Mouse (Mus musculus) liver, embryonic 16.5 days (tissue): ENCODE data around the gene Fcer2a. TPM values are rescaled to one million over a fixed set of nuclear protein-coding genes. Genes with fewer than 3 reads are reported as not detected.

Experiments
- ATAC-seq: fragments of 200-750 bp; cut with Nextera tagmentation; 2 replicates; pipeline ENCODE4 v1.8.0; 2017; ENCODE audit warnings: low read depth, mild to moderate bottlenecking, moderate number of reproducible peaks, moderate library complexity
- H3K27ac ChIP-seq: fragments of 300-500 bp; sonication (generic); 2 replicates; pipeline ENCODE4 v1.5.1; 2014; ENCODE audit warnings: mild to moderate bottlenecking, low read length
- H3K27me3 ChIP-seq: fragments of 300-500 bp; sonication (generic); 2 replicates; pipeline ENCODE4 v1.6.1; 2014; ENCODE audit warnings: low read depth, low read length, mixed read lengths; ENCODE audit not compliant: control insufficient read depth, insufficient read depth
- H3K36me3 ChIP-seq: fragments of 300-500 bp; sonication (generic); 2 replicates; pipeline ENCODE4 v1.6.1; 2014; ENCODE audit warnings: mild to moderate bottlenecking; ENCODE audit not compliant: control insufficient read depth, insufficient read depth
- H3K4me1 ChIP-seq: fragments of 300-500 bp; sonication (generic); 2 replicates; pipeline ENCODE4 v1.6.1; 2014; ENCODE audit warnings: low read depth, low read length, mixed read lengths; ENCODE audit not compliant: control insufficient read depth
- H3K4me2 ChIP-seq: fragments of 300-500 bp; sonication (generic); 2 replicates; pipeline ENCODE4 v1.6.1; 2014; ENCODE audit warnings: low read depth, low read length, mixed read lengths
- H3K4me3 ChIP-seq: fragments of 300-500 bp; sonication (generic); 2 replicates; pipeline ENCODE4 v1.5.1; 2014; ENCODE audit warnings: low read depth, mild to moderate bottlenecking, low read length
- H3K9ac ChIP-seq: fragments of 300-500 bp; sonication (generic); 2 replicates; pipeline ENCODE4 v1.6.1; 2014; ENCODE audit warnings: low read depth, low read length
- H3K9me3 ChIP-seq: fragments of 300-500 bp; sonication (generic); replicated peaks from 2 replicates; pipeline ENCODE4 v1.6.1; 2016; ENCODE audit warnings: low read length; ENCODE audit not compliant: control insufficient read depth
- WGBS: fragments of 180-500 bp; shearing (Covaris S2); extraction: QIAGEN DNeasy Blood & Tissue Kit; methylation state at CpG from one replicate; pipeline ENCODE4 v1.1.7; 2014; ENCODE audit not compliant: insufficient replicate concordance; 5-methylcytosine and 5-hydroxymethylcytosine counted together
- polyA plus RNA-seq: library from polyadenylated mRNA; unstranded; fragments of >200 nt; fragmentation: Nextera tagmentation; extraction: Ambion mirVana; gene quantifications from 2 replicates; pipeline ENCODE4 v1.2.1, GENCODE M21; 2015

The Fcer2a gene
- polyA plus RNA-seq, 1 experiment from 2014 or later, result not detected

DNA sequence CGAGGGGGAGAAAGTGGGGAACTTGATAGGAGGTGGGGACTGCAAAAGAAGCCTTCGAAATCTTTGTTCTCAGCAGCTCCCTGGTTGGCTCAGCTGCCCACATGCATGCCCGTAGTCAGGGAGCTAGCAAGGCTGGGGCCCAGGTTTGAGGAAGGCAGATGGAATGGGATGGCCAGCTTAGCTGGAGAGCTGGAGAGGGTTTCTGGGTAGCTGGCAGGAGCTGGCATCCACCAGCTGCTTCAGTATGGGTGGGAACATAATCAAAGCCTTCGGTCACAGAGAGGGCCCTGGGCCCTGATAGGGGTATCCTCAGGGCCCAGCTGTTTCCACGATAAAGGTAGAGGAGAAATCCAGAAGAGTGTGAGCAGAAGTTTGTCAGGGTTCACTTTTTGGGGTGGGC, 11.5 kb downstream of the Fcer2a start:
- Histone ChIP-seq H3K9ac (no peak overlapping the region), H3K4me2 (no peak overlapping the region), H3K36me3 (peaks cover 14% of the 10 kb centered on the region), H3K4me1 (peaks cover 6% of the 10 kb centered on the region), H3K9me3 (no peaks in the 10 kb centered on the region), H3K4me3 (no peak overlapping the region), H3K27ac (no peak overlapping the region), H3K27me3 (no peaks in the 10 kb centered on the region)
- WGBS, result 69% methylated on average over 5 of the region's 5 CpGs
- ATAC-seq, result no peak

DNA sequence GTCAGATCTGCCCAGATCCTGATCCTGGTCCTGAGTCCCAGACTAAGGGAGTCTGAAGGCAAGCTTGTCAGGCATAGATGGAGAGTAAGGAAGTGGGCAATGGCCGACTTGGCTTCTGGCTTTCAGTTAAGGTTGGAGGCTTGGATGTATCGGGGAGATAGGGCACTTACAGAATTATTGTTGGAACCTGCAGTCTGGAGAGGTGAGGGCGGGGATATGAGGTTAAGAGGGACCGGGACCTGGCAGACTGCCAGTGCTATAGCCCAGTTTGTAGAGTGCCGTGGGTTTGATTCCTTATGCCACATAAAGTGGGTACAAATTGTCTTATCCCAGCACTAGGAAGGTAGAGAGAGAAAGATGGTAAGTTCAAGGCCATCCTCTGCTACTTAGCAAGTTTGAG, 14.3 kb downstream of the Fcer2a start:
- Histone ChIP-seq H3K9ac (no peak overlapping the region), H3K27ac (no peak overlapping the region), H3K9me3 (no peaks in the 10 kb centered on the region), H3K27me3 (no peaks in the 10 kb centered on the region), H3K4me2 (no peak overlapping the region), H3K36me3 (peaks cover 14% of the 10 kb centered on the region), H3K4me3 (no peak overlapping the region), H3K4me1 (peaks cover 17% of the 10 kb centered on the region)
- ATAC-seq, result no peak
- WGBS, result 80% methylated on average over 5 of the region's 5 CpGs

- Histone ChIP-seq H3K4me1 (peaks cover 17% of the 10 kb centered on the region), H3K4me3 (no peak overlapping the region), H3K9ac (no peak overlapping the region), H3K27me3 (no peaks in the 10 kb centered on the region), H3K36me3 (peaks cover 14% of the 10 kb centered on the region), H3K4me2 (no peak overlapping the region), H3K27ac (no peak overlapping the region), H3K9me3 (no peaks in the 10 kb centered on the region)
- 88% methylated on average over 23 of the region's 23 CpGs for WGBS
- ATAC-seq, result no peak
Measured at GRCm38 (mm10) chr8:3679236-3679635, 14.7 kb downstream of the Fcer2a start.

- no peak overlapping the region for H3K27ac ChIP-seq
- no peak for ATAC-seq
- H3K36me3 ChIP-seq, result peaks cover 14% of the 10 kb centered on the region
- H3K27me3 ChIP-seq, result no peaks in the 10 kb centered on the region
- peaks cover 17% of the 10 kb centered on the region for H3K4me1 ChIP-seq
- no peak overlapping the region for H3K4me2 ChIP-seq
- WGBS, result 91% methylated on average over 23 of the region's 23 CpGs
- H3K9ac ChIP-seq, result no peak overlapping the region
- no peak overlapping the region for H3K4me3 ChIP-seq
- no peaks in the 10 kb centered on the region for H3K9me3 ChIP-seq
Measured at GRCm38 (mm10) chr8:3678831-3679230, 15.1 kb downstream of the Fcer2a start.

DNA sequence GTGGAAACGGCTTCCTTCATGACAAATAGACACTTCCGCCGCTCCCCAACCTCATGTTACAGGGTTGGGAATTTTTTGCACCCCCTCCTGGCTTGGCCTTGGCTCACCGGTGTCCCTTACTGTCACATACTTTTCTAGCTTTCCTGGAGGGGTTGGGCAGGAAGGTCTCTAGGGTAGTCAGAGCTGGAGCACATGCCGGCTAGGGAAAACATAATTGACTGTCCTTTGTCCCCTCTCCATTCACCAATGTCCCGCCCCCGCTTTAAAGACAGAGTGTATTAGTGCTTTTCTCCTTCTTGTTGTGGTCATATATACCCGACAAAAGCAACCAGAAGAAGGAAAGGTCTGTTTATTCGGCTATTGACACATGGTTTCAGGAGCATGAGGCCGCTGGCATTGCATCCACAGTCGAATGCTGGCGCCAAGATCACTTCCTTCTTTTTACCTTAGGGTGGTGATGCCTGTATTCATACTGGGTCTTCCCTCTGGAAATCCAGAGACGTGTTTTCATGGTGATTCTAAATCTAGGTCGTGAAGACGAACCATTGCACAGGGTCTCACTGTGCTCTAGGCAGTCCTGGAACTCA, 16.9 kb downstream of the Fcer2a start:
- Histone ChIP-seq H3K27ac (peak overlapping the region; percentile 81), H3K4me2 (peak overlapping the region; percentile 82), H3K9me3 (no peaks in the 10 kb centered on the region), H3K9ac (peak overlapping the region; percentile 88), H3K4me1 (peaks cover 21% of the 10 kb centered on the region), H3K27me3 (no peaks in the 10 kb centered on the region), H3K4me3 (peak overlapping the region; percentile 80), H3K36me3 (peaks cover 14% of the 10 kb centered on the region)
- 2% methylated on average over 15 of the region's 15 CpGs for WGBS
- ATAC-seq, result peak; percentile 5

- Histone ChIP-seq H3K4me1 (peaks cover 21% of the 10 kb centered on the region), H3K9me3 (no peaks in the 10 kb centered on the region), H3K27ac (peak within 1 kb of the TSS; percentile 81), H3K9ac (peak within 1 kb of the TSS; percentile 88), H3K4me3 (peak within 1 kb of the TSS; percentile 80), H3K27me3 (no peaks in the 10 kb centered on the region), H3K36me3 (peaks cover 14% of the 10 kb centered on the region), H3K4me2 (peak within 1 kb of the TSS; percentile 82)
- 1% methylated on average over 61 of the region's 61 CpGs for WGBS
- ATAC-seq, result peak; percentile 93
Measured at GRCm38 (mm10) chr8:3676131-3676992, 17.6 kb downstream of the Fcer2a start, which contains the start of gene Trappc5. Trappc5 (plus strand) TSS chr8:3676299.

DNA sequence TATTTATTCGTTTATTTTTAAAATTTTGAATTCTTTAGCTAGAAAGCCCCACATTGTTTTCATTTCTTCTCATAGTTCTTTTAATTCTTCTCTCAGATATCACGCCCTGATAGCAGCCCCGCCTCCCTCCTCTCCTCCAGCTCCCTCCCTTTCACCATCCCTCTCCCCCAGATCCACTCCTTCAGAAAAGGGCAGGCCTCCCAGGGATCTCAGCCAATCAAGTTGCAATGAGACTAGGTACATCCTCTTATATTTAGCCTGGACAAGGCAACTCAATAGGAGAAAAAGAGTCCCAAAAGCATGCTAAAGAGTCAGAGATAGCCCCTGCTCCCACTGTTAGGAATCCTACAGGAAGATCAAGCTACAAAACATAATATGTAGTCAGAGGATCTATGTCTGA, 19.3 kb downstream of the Fcer2a start:
- H3K4me1 ChIP-seq, result peaks cover 21% of the 10 kb centered on the region
- no peak for ATAC-seq
- no peaks in the 10 kb centered on the region for H3K27me3 ChIP-seq
- no peak overlapping the region for H3K27ac ChIP-seq
- H3K4me2 ChIP-seq, result no peak overlapping the region
- H3K4me3 ChIP-seq, result no peak overlapping the region
- no peaks in the 10 kb centered on the region for H3K9me3 ChIP-seq
- peaks cover 11% of the 10 kb centered on the region for H3K36me3 ChIP-seq
- no peak overlapping the region for H3K9ac ChIP-seq
- 47% methylated on average over 3 of the region's 3 CpGs for WGBS

- Histone ChIP-seq H3K9ac (peak within 1 kb of the TSS; percentile 54), H3K36me3 (no peaks in the 10 kb centered on the region), H3K4me3 (peak within 1 kb of the TSS; percentile 63), H3K27me3 (no peaks in the 10 kb centered on the region), H3K27ac (0 out of 2 replicates have a peak within 1 kb of the TSS, but pooled peaks have one; percentile 12), H3K4me2 (peak within 1 kb of the TSS; percentile 70), H3K9me3 (no peaks in the 10 kb centered on the region), H3K4me1 (peaks cover 10% of the 10 kb centered on the region)
- peak; percentile 33 for ATAC-seq
- WGBS, result under 1% methylated on average over 23 of the region's 23 CpGs
Measured at GRCm38 (mm10) chr8:3671980-3672491, 21.9 kb downstream of the Fcer2a start, which contains the start of gene Fcor. Fcor (minus strand) TSS chr8:3672362.

DNA sequence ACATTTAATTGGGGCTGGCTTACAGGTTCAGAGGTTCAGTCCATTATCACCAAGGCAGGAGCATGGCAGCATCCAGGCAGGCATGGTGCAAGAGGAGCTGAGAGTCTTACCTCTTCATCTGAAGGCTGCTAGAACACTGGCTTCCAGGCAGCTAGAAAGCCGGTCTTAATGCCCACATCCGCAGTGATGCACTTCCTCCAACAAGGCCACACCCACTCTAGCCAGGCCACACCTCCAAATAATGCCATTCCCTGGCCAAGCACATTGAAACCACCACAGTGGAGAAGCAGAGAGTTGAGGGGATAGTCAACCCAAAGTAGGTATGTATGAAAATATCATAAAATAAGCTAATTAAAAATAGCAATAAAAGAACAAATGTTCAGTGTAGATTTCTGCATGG, 23.6 kb downstream of the Fcer2a start:
- H3K27me3 ChIP-seq, result no peaks in the 10 kb centered on the region
- peaks cover 4% of the 10 kb centered on the region; the same call in 1 of the 2 replicates for H3K4me1 ChIP-seq
- no peak overlapping the region for H3K4me2 ChIP-seq
- H3K4me3 ChIP-seq, result no peak overlapping the region
- no peak overlapping the region for H3K27ac ChIP-seq
- H3K9me3 ChIP-seq, result no peaks in the 10 kb centered on the region
- ATAC-seq, result no peak
- WGBS, result 36% methylated on average over 2 of the region's 2 CpGs
- no peak overlapping the region for H3K9ac ChIP-seq
- no peaks in the 10 kb centered on the region for H3K36me3 ChIP-seq
